13 mouse cellular contexts compared by ENCODE assay signal in genomic region chr10:58907001-58907443, GRCm38 (mm10).
DNase-seq lines count a peak whose midpoint lies in the region; ATAC-seq and TF ChIP-seq lines count a peak whose summit lies in the region.
"Had no signal": no experiment of that assay in that cellular context is flagged by ENCODE, and none has a peak within 500 bp of the region (broad histone marks: within the 10 kb centered on the region; RNA-seq: fewer than 3 reads in every experiment).

No protein-coding gene starts in this region.

- ATAC-seq in kidney, embryonic 15.5 days (replicated peaks; ENCODE audit: low FRiP score) = peak; percentile 55

- DNase-seq in cerebellum, postnatal 14 days = peak; percentile 42 to 61
- DNase-seq in cerebellum, adult 8-10 months = no peak
- DNase-seq in kidney, postnatal 25 days = no peak
- peak; percentile 31 for DNase-seq in brain, adult 2 months (ENCODE audit: low read depth, low spot score)
- peak; percentile 28 for DNase-seq in lung, postnatal 36 days
- no peak for DNase-seq in layer of hippocampus, adult 2 months (ENCODE audit: low spot score in 2 of 2)
- DNase-seq in embryo, embryonic 9.5 days (ENCODE audit: extremely low spot score) = no peak
- DNase-seq: heart, adult 18-20 months; kidney, adult 9 months; thymus, adult 18-20 months had no signal

- H3K36me3 ChIP-seq in kidney, embryonic 15.5 days = no peaks in the 10 kb centered on the region

- TF ChIP-seq CTCF in layer of hippocampus, adult 2 months (conservative IDR thresholded peaks at IDR 0.05) = no peak

- 51% methylated on average over 5 of the region's 5 CpGs for WGBS in kidney, embryonic 15.5 days

- H3K27ac ChIP-seq in kidney, embryonic 15.5 days = no peak overlapping the region
- no peak overlapping the region for H3K27ac ChIP-seq in layer of hippocampus, adult 2 months
- H3K27ac ChIP-seq: left cerebral cortex, adult 2 months had no signal

- H3K4me3 ChIP-seq in kidney, embryonic 15.5 days (replicated peaks) = no peak overlapping the region
- no peak overlapping the region for H3K4me3 ChIP-seq in layer of hippocampus, adult 2 months
- H3K4me3 ChIP-seq: left cerebral cortex, adult 2 months had no signal

- no peak overlapping the region for H3K4me2 ChIP-seq in kidney, embryonic 15.5 days
- H3K4me2 ChIP-seq: liver, embryonic 11.5 days had no signal

- H3K9me3 ChIP-seq in kidney, embryonic 15.5 days (replicated peaks) = no peaks in the 10 kb centered on the region

- no peak overlapping the region for H3K9ac ChIP-seq in kidney, embryonic 15.5 days

- H3K4me1 ChIP-seq in kidney, embryonic 15.5 days = peaks cover 26% of the 10 kb centered on the region

- no peaks in the 10 kb centered on the region for H3K27me3 ChIP-seq in kidney, embryonic 15.5 days

Comparison
In these comparisons a context has a peak if more than half of its experiments do, and no peak if none do; other contexts are left out.
1. DNase-seq: peak in cerebellum, postnatal 14 days (2 of 2), brain, adult 2 months (single experiment) and lung, postnatal 36 days (single experiment); none in cerebellum, adult 8-10 months (single experiment), kidney, postnatal 25 days (0 of 2), layer of hippocampus, adult 2 months (0 of 2) and embryo, embryonic 9.5 days (single experiment).